Mouse (Mus musculus): ENCODE data around the gene Gm3139. TPM values are rescaled to one million over a fixed set of nuclear protein-coding genes. Genes with fewer than 3 reads are reported as not detected.

Gene Gm3139
- polyA plus RNA-seq (2021; fragmentation: Nextera tagmentation), result not detected in 2 replicates
- long read RNA-seq, experiment 1, result 0 reads
- long read RNA-seq, experiment 2, result 0 reads

GRCm38 (mm10) chr5:94525987-94526386, at the start of gene Gm3139:
Gene Gm3139, plus strand, starts transcription at chr5:94526287.

Other genes with a start within 250 kb of the Gm3139 start
- gene A430089I19Rik, start 219.5 kb upstream of the Gm3139 start, polyA plus RNA-seq (2021; fragmentation: Nextera tagmentation), result not detected in 2 replicates
- gene Gm6502, start 211.9 kb upstream of the Gm3139 start, polyA plus RNA-seq (2021; fragmentation: Nextera tagmentation), result not detected in 2 replicates
- not detected in 2 replicates for gene AA792892, start 186.5 kb upstream of the Gm3139 start, polyA plus RNA-seq (2021; fragmentation: Nextera tagmentation)
- gene Gm7682, start 80.5 kb upstream of the Gm3139 start, polyA plus RNA-seq (2021; fragmentation: Nextera tagmentation), result not detected in 2 replicates
- not detected in 2 replicates for gene Gm3147, start 90.1 kb downstream of the Gm3139 start, polyA plus RNA-seq (2021; fragmentation: Nextera tagmentation)
- not detected in 2 replicates for gene Gm6509, start 97.7 kb downstream of the Gm3139 start, polyA plus RNA-seq (2021; fragmentation: Nextera tagmentation)
- not detected in 2 replicates for gene Gm6205, start 122.1 kb downstream of the Gm3139 start, polyA plus RNA-seq (2021; fragmentation: Nextera tagmentation)